Mouse (Mus musculus): ENCODE data around the gene Rasgrf1. TPM values are rescaled to one million over a fixed set of nuclear protein-coding genes. Genes with fewer than 3 reads are reported as not detected.
"Not testable (repeated sequence)": the region's sequence is repeated elsewhere in the genome, so short reads cannot be mapped to it uniquely, and the experiment has no call there.

The Rasgrf1 gene
- polyA plus RNA-seq, 1 experiment: 0.03 TPM

DNA sequence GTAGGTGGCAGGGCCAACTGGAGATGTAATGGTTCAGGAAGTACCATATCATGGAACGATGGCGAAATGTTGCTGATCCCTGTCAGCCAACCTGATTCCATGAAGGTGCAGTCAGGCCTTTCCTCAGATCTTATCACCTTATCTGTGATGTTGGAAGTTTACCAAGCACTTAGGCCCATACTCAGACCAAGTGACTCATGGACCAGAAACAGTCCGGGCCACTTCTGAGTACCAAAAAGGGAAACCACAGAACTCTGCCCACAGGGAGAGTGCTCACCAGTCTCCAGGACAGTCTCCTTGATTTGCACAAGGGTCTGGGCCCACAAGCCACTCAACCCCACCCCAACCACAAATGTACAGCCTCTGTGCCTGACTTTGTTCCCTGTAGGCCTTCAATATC lies 126.1 kb downstream of the Rasgrf1 start:
- no peak for DNase-seq
- Histone ChIP-seq H3K27ac (ENCODE audit: insufficient read depth, low read depth, low read length) (no peak overlapping the region), H3K36me3 (ENCODE audit: control insufficient read depth, insufficient read depth, low read length) (no peaks in the 10 kb centered on the region), H3K4me3 (ENCODE audit: insufficient read depth, low read depth, low read length) (no peak overlapping the region), H3K4me1 (ENCODE audit: control insufficient read depth, insufficient read depth, low read length) (no peaks in the 10 kb centered on the region), H3K27me3 (replicated peaks; ENCODE audit: control insufficient read depth, insufficient read depth, low read length) (no peaks in the 10 kb centered on the region)
- WGBS: 87% methylated on average over 3 of the region's 3 CpGs
- no peak for TF ChIP-seq CTCF (conservative IDR thresholded peaks at IDR 0.05; ENCODE audit: insufficient read depth, insufficient read length, low read depth, low read length)
- TF ChIP-seq POLR2A (IDR thresholded peaks at IDR 0.05; ENCODE audit: low read depth, low read length): no peak

DNA sequence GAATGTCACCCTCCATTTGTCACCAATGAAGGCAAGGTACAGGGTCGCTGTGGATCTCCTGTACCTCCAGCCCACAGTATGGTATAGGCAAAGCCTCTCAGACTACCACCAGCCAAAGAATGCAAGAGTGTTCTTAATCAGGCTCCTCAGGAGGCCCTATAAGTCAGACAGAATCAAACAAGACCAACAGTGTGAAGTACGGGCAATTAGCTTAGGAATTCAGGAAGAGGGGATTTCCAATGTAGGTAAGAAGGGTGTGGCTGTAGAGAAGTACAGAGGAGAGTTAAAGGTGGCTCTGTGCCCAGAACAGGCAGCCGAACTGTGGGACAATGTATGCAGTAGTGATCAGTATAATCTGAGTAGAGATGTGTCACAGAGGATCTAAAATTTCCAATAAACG lies 126.6 kb downstream of the Rasgrf1 start:
- Histone ChIP-seq H3K27ac (ENCODE audit: insufficient read depth, low read depth, low read length) (no peak overlapping the region), H3K4me1 (ENCODE audit: control insufficient read depth, insufficient read depth, low read length) (no peaks in the 10 kb centered on the region), H3K4me3 (ENCODE audit: insufficient read depth, low read depth, low read length) (no peak overlapping the region), H3K36me3 (ENCODE audit: control insufficient read depth, insufficient read depth, low read length) (no peaks in the 10 kb centered on the region), H3K27me3 (replicated peaks; ENCODE audit: control insufficient read depth, insufficient read depth, low read length) (no peaks in the 10 kb centered on the region)
- DNase-seq: no peak
- TF ChIP-seq CTCF (conservative IDR thresholded peaks at IDR 0.05; ENCODE audit: insufficient read depth, insufficient read length, low read depth, low read length): no peak
- no peak for TF ChIP-seq POLR2A (IDR thresholded peaks at IDR 0.05; ENCODE audit: low read depth, low read length)
- 70% methylated on average over 4 of the region's 4 CpGs for WGBS

DNA sequence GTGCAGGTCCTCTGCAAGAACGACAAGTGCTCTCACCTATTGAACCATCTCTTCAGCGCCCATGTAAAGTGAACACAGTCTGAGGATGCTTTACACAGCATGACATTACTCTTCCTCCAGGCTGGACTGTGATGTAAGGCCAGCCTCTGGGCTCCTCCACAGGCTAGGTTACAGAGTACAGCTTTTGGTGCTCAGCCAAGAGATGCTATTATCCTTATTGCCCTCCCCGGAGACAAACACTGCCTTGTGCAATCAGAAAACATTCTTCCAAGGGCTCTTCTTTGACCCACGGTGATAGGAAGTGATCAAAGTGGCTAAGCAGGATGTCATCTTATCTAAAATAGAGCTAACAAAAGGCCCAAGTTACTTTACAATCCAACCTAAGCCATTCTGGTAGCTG lies 128.8 kb downstream of the Rasgrf1 start:
- H3K27me3 ChIP-seq (replicated peaks; ENCODE audit: control insufficient read depth, insufficient read depth, low read length): no peaks in the 10 kb centered on the region
- 67% methylated on average over 4 of the region's 4 CpGs for WGBS
- no peak for DNase-seq
- no peaks in the 10 kb centered on the region for H3K36me3 ChIP-seq (ENCODE audit: control insufficient read depth, insufficient read depth, low read length)
- H3K27ac ChIP-seq (ENCODE audit: insufficient read depth, low read depth, low read length): no peak overlapping the region
- H3K4me1 ChIP-seq (ENCODE audit: control insufficient read depth, insufficient read depth, low read length): no peaks in the 10 kb centered on the region
- no peak overlapping the region for H3K4me3 ChIP-seq (ENCODE audit: insufficient read depth, low read depth, low read length)
- TF ChIP-seq CTCF (conservative IDR thresholded peaks at IDR 0.05; ENCODE audit: insufficient read depth, insufficient read length, low read depth, low read length): no peak
- no peak for TF ChIP-seq POLR2A (IDR thresholded peaks at IDR 0.05; ENCODE audit: low read depth, low read length)

DNA sequence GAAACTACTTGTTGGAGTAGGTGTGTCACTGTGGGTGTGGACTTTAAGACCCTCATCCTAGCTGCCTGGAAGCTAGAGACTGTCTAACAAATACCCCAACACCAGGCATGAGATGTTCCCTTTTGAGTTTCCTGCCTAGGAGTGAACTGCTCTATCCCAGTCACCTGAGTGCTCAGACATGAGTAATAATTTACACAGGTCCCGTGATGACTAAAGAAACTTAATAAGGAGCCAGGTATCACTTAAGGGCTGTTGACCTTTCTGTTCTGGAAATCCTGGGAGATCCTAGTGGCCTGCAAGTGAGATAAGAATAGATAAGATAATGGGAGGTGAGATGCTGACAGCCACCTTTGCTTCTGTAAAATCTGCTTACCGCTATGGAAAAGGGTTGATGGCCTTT lies 131.2 kb downstream of the Rasgrf1 start:
- Histone ChIP-seq H3K4me3 (ENCODE audit: insufficient read depth, low read depth, low read length) (no peak overlapping the region), H3K27ac (ENCODE audit: insufficient read depth, low read depth, low read length) (no peak overlapping the region), H3K36me3 (ENCODE audit: control insufficient read depth, insufficient read depth, low read length) (no peaks in the 10 kb centered on the region), H3K4me1 (ENCODE audit: control insufficient read depth, insufficient read depth, low read length) (no peaks in the 10 kb centered on the region), H3K27me3 (replicated peaks; ENCODE audit: control insufficient read depth, insufficient read depth, low read length) (no peaks in the 10 kb centered on the region)
- no peak for DNase-seq
- 65% methylated on average over 2 of the region's 2 CpGs for WGBS
- TF ChIP-seq POLR2A (IDR thresholded peaks at IDR 0.05; ENCODE audit: low read depth, low read length): no peak
- no peak for TF ChIP-seq CTCF (conservative IDR thresholded peaks at IDR 0.05; ENCODE audit: insufficient read depth, insufficient read length, low read depth, low read length)

DNA sequence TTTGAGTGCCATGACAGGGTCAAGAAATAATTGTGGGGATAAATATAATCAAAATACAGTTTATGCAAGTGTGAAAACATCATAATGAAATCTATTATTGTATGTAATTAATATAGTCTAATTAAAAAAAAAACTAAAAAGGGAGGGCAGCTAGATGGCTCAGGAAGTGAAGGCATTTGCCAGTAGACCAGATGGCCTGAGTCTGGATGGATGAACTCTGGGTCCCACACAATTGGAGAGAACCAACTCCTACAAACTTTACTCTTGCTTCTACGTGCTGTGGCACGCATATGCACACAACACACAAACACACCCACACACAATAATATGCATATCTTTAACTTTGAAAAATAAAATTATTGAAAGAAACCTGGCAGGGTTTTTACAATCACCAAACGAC lies 131.8 kb downstream of the Rasgrf1 start:
- Histone ChIP-seq H3K27ac (ENCODE audit: insufficient read depth, low read depth, low read length) (no peak overlapping the region), H3K4me1 (ENCODE audit: control insufficient read depth, insufficient read depth, low read length) (no peaks in the 10 kb centered on the region), H3K27me3 (replicated peaks; ENCODE audit: control insufficient read depth, insufficient read depth, low read length) (no peaks in the 10 kb centered on the region), H3K4me3 (ENCODE audit: insufficient read depth, low read depth, low read length) (no peak overlapping the region), H3K36me3 (ENCODE audit: control insufficient read depth, insufficient read depth, low read length) (no peaks in the 10 kb centered on the region)
- no peak for DNase-seq
- 98% methylated on average over 3 of the region's 3 CpGs for WGBS
- TF ChIP-seq POLR2A (IDR thresholded peaks at IDR 0.05; ENCODE audit: low read depth, low read length) (no peak), CTCF (conservative IDR thresholded peaks at IDR 0.05; ENCODE audit: insufficient read depth, insufficient read length, low read depth, low read length) (no peak)

DNA sequence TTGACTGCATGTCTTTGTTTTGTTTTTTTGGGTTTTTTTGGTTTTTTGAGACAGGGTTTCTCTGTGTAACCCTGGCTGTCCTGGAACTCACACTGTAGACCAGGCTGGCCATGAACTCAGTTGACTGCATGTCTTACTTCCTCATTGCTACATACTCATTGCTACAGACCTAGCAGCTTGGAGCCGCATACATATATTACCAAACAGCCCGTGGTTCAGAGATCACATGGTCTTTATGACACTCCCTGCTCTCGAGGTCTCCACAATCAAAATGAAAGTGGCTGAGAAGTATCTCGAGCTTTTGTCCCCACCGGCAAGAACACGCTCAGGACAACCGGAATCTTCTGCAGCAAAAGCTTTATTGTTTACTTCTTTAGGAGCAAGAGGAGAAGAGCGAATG lies 133.2 kb downstream of the Rasgrf1 start:
- not testable (repeated sequence) for H3K27me3 ChIP-seq (replicated peaks; ENCODE audit: control insufficient read depth, insufficient read depth, low read length); H3K27ac ChIP-seq (ENCODE audit: insufficient read depth, low read depth, low read length); H3K4me1 ChIP-seq (ENCODE audit: control insufficient read depth, insufficient read depth, low read length); H3K36me3 ChIP-seq (ENCODE audit: control insufficient read depth, insufficient read depth, low read length); DNase-seq; H3K4me3 ChIP-seq (ENCODE audit: insufficient read depth, low read depth, low read length)
- WGBS: 87% methylated on average over 8 of the region's 8 CpGs

DNA sequence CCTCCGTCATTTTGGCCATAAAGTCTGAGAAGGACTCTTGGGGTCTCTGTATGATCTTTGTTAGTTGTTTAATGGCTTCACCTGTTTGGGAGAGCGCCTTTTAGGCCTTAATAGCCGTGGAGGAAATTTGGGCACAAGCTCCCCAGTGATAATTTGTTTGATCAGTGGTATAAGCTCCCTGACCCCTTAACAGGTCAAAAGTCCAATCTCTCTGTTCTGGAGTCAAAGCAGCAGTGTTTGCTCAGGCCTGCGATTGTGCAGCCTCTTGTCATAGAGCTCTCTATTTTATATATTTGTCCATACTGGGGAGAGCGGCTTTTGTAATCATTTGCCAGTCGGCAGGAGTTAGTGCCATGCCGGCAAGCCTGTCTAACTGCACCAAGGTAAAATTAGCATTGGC lies 135.5 kb downstream of the Rasgrf1 start:
- no peak for DNase-seq
- no peaks in the 10 kb centered on the region for H3K4me1 ChIP-seq (ENCODE audit: control insufficient read depth, insufficient read depth, low read length)
- no peaks in the 10 kb centered on the region for H3K36me3 ChIP-seq (ENCODE audit: control insufficient read depth, insufficient read depth, low read length)
- H3K4me3 ChIP-seq (ENCODE audit: insufficient read depth, low read depth, low read length): no peak overlapping the region
- TF ChIP-seq CTCF (conservative IDR thresholded peaks at IDR 0.05; ENCODE audit: insufficient read depth, insufficient read length, low read depth, low read length) (no peak), POLR2A (IDR thresholded peaks at IDR 0.05; ENCODE audit: low read depth, low read length) (no peak)
- WGBS: 92% methylated on average over 7 of the region's 7 CpGs
- H3K27me3 ChIP-seq (replicated peaks; ENCODE audit: control insufficient read depth, insufficient read depth, low read length): no peaks in the 10 kb centered on the region
- H3K27ac ChIP-seq (ENCODE audit: insufficient read depth, low read depth, low read length): no peak overlapping the region

All from kidney, adult 2 months (tissue).